Mouse (Mus musculus) lung, embryonic 15.5 days (tissue): ENCODE results near the gene Mmadhc. TPM values are rescaled to one million over a fixed set of nuclear protein-coding genes. Genes with fewer than 3 reads are reported as not detected.

Experiments used
- ATAC-seq: fragments of 200-750 bp; cut with Nextera tagmentation; 2 replicates; pipeline ENCODE4 v1.8.0; 2017; ENCODE audit warnings: moderate number of reproducible peaks, borderline replicate concordance; ENCODE audit not compliant: low FRiP score, low TSS enrichment; ENCODE audit errors: extremely low read depth
- H3K27ac ChIP-seq: fragments of 300-500 bp; sonication (generic); 2 replicates; pipeline ENCODE4 v1.5.1; 2015; ENCODE audit warnings: moderate library complexity, mild to moderate bottlenecking, inconsistent platforms
- H3K27me3 ChIP-seq: fragments of 300-500 bp; sonication (generic); 2 replicates; pipeline ENCODE4 v1.6.1; 2015; ENCODE audit warnings: inconsistent platforms
- H3K36me3 ChIP-seq: fragments of 300-500 bp; sonication (generic); 2 replicates; pipeline ENCODE4 v1.6.1; 2015; ENCODE audit warnings: inconsistent platforms
- H3K4me1 ChIP-seq: fragments of 300-500 bp; sonication (generic); 2 replicates; pipeline ENCODE4 v1.6.1; 2015; ENCODE audit warnings: inconsistent platforms
- H3K4me2 ChIP-seq: fragments of 300-500 bp; sonication (generic); 2 replicates; pipeline ENCODE4 v1.6.1; 2015; ENCODE audit warnings: inconsistent platforms, mild to moderate bottlenecking, moderate library complexity
- H3K4me3 ChIP-seq: fragments of 300-500 bp; sonication (generic); 2 replicates; pipeline ENCODE4 v1.5.1; 2015; ENCODE audit warnings: mild to moderate bottlenecking, inconsistent platforms
- H3K9ac ChIP-seq: fragments of 300-500 bp; sonication (generic); 2 replicates; pipeline ENCODE4 v1.6.1; 2015; ENCODE audit warnings: inconsistent platforms
- H3K9me3 ChIP-seq: fragments of 300-500 bp; sonication (generic); 2 replicates; pipeline ENCODE4 v1.6.1; 2016; ENCODE audit warnings: inconsistent platforms
- WGBS: fragments of 180-500 bp; shearing (Covaris S2); methylation state at CpG from one replicate; pipeline ENCODE4 v1.1.7; 2015; 5-methylcytosine and 5-hydroxymethylcytosine counted together
- polyA plus RNA-seq: library from polyadenylated mRNA; unstranded; fragments of >200 nt; fragmentation: Nextera tagmentation; extraction: Ambion mirVana; gene quantifications from 2 replicates; pipeline ENCODE4 v1.2.1, GENCODE M21; 2015

Gene Mmadhc
- polyA plus RNA-seq, 1 experiment from 2014 or later: 165 TPM

DNA sequence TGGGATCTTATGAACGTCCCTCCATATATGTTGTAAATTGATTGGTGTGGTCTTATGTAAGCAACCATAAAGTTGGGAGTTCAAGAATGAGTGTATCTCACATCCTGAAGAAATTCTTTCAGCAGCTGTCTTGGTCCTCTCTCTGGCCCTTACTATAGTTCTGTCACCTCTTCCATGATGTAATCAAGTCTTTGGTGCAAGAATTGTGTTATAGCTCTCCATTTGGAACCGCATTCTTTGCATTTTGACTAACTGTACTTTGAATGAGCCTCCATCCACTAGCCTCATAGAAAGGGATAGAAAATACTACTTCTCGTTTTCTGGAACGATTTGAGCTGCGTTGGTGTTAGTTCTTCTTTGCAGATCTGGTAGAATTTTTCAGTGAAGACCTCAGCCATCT lies 41.6 kb downstream of the Mmadhc start:
- Histone ChIP-seq H3K9me3 (no peaks in the 10 kb centered on the region), H3K36me3 (no peaks in the 10 kb centered on the region), H3K4me3 (no peak overlapping the region), H3K9ac (no peak overlapping the region), H3K27ac (no peak overlapping the region), H3K4me1 (no peaks in the 10 kb centered on the region), H3K27me3 (no peaks in the 10 kb centered on the region), H3K4me2 (no peak overlapping the region)
- no peak for ATAC-seq
- WGBS: 87% methylated on average over 5 of the region's 5 CpGs

DNA sequence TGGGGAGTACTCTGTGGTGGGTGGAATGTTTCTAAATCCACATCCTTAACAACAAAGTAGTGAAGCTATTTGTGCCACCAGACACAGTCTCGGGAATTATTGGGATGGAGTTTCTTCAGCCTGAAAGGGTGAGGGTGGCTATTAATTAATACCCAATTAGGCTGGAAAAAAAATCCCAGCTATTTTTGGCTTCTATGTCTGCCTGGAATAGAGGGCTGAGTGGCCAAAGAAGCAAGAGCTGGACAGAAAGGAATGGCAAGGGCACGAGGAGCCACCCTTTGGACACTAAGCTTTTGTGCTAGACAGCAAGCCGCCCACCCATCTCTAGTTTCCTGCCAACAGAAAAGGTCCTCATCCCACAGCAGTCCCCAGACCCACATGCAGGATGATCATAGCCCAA lies 48.0 kb downstream of the Mmadhc start:
- H3K9ac ChIP-seq: no peak overlapping the region
- no peak overlapping the region for H3K4me3 ChIP-seq
- no peak overlapping the region for H3K27ac ChIP-seq
- H3K27me3 ChIP-seq: no peaks in the 10 kb centered on the region
- no peak for ATAC-seq
- H3K36me3 ChIP-seq: no peaks in the 10 kb centered on the region
- H3K9me3 ChIP-seq: no peaks in the 10 kb centered on the region
- no peaks in the 10 kb centered on the region for H3K4me1 ChIP-seq
- WGBS: 70% methylated on average over 3 of the region's 3 CpGs
- H3K4me2 ChIP-seq: no peak overlapping the region

DNA sequence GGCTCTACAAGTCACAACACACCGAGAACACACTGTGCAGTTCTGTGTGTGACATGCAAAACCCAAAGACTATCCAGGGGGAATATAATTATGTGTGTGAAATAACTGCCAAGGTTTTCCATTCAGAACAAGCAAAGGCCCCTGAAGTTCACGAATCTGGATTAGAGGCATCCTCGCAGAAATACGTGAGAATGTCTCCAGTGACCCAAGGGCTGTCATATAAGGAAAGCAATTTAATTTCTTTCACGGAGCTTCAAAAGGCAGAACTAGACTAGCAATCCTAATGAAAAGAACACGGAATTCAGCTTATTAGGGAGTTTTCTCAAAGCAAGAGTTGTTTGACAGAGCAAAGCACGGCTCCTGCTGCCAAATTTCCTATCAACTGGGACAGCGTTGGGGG lies 63.1 kb downstream of the Mmadhc start:
- Histone ChIP-seq H3K27ac (no peak overlapping the region), H3K4me1 (no peaks in the 10 kb centered on the region), H3K4me2 (no peak overlapping the region), H3K4me3 (no peak overlapping the region), H3K9me3 (no peaks in the 10 kb centered on the region), H3K36me3 (no peaks in the 10 kb centered on the region), H3K9ac (no peak overlapping the region), H3K27me3 (no peaks in the 10 kb centered on the region)
- ATAC-seq: no peak
- 55% methylated on average over 8 of the region's 8 CpGs for WGBS

Other genes with a start within 250 kb of the Mmadhc start
- 2.3 TPM in 2 replicates for gene Lypd6, start 230.4 kb downstream of the Mmadhc start, polyA plus RNA-seq